In the genomic region with DNA sequence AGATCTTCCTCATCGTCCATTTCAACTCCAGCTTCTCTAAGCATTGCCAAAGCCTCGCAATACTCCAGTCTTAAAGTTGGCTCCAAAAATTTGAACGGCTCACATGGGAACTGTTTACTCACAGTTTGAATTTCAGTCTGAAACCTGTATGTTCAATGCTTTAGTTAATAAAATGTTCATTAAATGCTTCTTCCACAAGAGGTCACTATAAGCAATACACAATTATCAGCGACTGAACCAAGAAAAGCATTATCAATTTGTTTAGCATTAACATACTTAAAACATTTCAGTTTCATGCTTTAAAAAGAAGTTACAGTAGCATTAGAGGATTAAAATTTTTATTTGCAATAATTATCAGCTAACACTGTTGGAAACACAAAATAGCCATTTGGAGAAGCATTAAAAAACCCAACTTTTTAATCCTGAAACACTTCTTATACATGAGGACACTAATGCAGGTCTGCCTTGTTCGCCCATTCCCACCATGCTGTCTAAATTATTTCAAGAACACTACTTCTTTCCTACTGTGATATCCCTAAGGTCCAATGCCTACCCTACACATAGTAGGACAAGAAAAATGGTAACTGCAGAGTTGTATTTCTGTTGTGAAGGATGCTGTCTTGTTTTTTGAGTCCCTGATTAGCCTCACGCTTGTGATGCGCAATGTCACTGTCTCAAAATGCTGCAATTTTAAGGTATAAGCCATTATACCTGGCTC, we compare ENCODE assay signal across 15 mouse cellular contexts. TPM values are rescaled to one million over a fixed set of nuclear protein-coding genes. Genes with fewer than 3 reads are reported as not detected.
DNase-seq lines count a peak whose midpoint lies in the region; ATAC-seq and TF ChIP-seq lines count a peak whose summit lies in the region.
"Had no signal": no experiment of that assay in that cellular context is flagged by ENCODE, and none has a peak within 500 bp of the region (broad histone marks: within the 10 kb centered on the region; RNA-seq: fewer than 3 reads in every experiment).

No protein-coding gene starts in this region.

- no peaks in the 10 kb centered on the region for H3K79me2 ChIP-seq in heart, adult 2 months (replicated peaks; ENCODE audit: control insufficient read depth, insufficient read depth, low read length)

- TF ChIP-seq POLR2A in heart, adult 2 months (IDR thresholded peaks at IDR 0.05; ENCODE audit: insufficient read depth, low read depth, low read length), result no peak
- TF ChIP-seq POLR2A in lung, adult 2 months (IDR thresholded peaks at IDR 0.05; ENCODE audit: borderline replicate concordance, extremely low read depth, low read depth, low read length), result no peak
- no peak for TF ChIP-seq POLR2A in thymus, adult 2 months (IDR thresholded peaks at IDR 0.05; ENCODE audit: control insufficient read depth, extremely low read depth, insufficient read depth, low read length, poor library complexity)

- no peaks in the 10 kb centered on the region for H3K4me1 ChIP-seq in heart, adult 2 months (ENCODE audit: control insufficient read depth, insufficient read depth, low read length)
- H3K4me1 ChIP-seq in heart, embryonic 12.5 days (replicated peaks), result no peaks in the 10 kb centered on the region
- H3K4me1 ChIP-seq in lung, adult 2 months (ENCODE audit: control insufficient read depth, insufficient read depth, low read length), result no peaks in the 10 kb centered on the region
- no peaks in the 10 kb centered on the region for H3K4me1 ChIP-seq in thymus, adult 2 months (replicated peaks; ENCODE audit: control insufficient read depth, insufficient read depth, low read length)
- H3K4me1 ChIP-seq: hindbrain, embryonic 13.5 days; neural tube, embryonic 12.5 days had no signal

- no peak for ATAC-seq in heart, embryonic 12.5 days (ENCODE audit: insufficient number of reproducible peaks, low FRiP score)
- peak; percentile 47; the same call in 1 of the 2 replicates for ATAC-seq in megakaryocyte progenitor cell, adult 5-6 weeks (replicated peaks; ENCODE audit: poor library complexity)

- H3K27me3 ChIP-seq in heart, adult 2 months (ENCODE audit: control insufficient read depth, insufficient read depth, low read length), result no peaks in the 10 kb centered on the region
- no peaks in the 10 kb centered on the region for H3K27me3 ChIP-seq in heart, embryonic 12.5 days (replicated peaks)
- no peaks in the 10 kb centered on the region for H3K27me3 ChIP-seq in thymus, adult 2 months (ENCODE audit: control insufficient read depth, insufficient read depth, low read length)
- H3K27me3 ChIP-seq: hindbrain, embryonic 13.5 days; neural tube, embryonic 12.5 days had no signal

- TF ChIP-seq EP300 in heart, adult 2 months (IDR thresholded peaks at IDR 0.05; ENCODE audit: insufficient read depth, low read depth, low read length), result no peak

- H3K9ac ChIP-seq in heart, adult 2 months (ENCODE audit: low read depth, low read length), result no peak overlapping the region
- H3K9ac ChIP-seq in heart, embryonic 12.5 days, result no peak overlapping the region
- H3K9ac ChIP-seq: hindbrain, embryonic 13.5 days; neural tube, embryonic 12.5 days had no signal

- peak; percentile 79 for TF ChIP-seq CTCF in heart, adult 2 months (IDR thresholded peaks at IDR 0.05)
- TF ChIP-seq CTCF in lung, adult 2 months (IDR thresholded peaks at IDR 0.05; ENCODE audit: insufficient read depth, low read length), result peak; percentile 40; the same call in 1 of the 2 replicates
- no peak for TF ChIP-seq CTCF in thymus, adult 2 months (IDR thresholded peaks at IDR 0.05; ENCODE audit: borderline replicate concordance, control insufficient read depth, extremely low read depth, insufficient read depth, low read length, poor library complexity)

- WGBS in heart, adult 2 months, result 72% methylated on average over 7 of the region's 7 CpGs
- 85% methylated on average over 7 of the region's 7 CpGs for WGBS in heart, embryonic 12.5 days
- WGBS in lung, adult 2 months, result 67% methylated on average over 7 of the region's 7 CpGs
- 78% methylated on average over 7 of the region's 7 CpGs for WGBS in thymus, adult 2 months

- no peak for DNase-seq in heart, adult 2 months
- DNase-seq in lung, adult 2 months, result no peak
- DNase-seq in lung, postnatal 14 days, result no peak
- peak; percentile 38 for DNase-seq in Muller cell, postnatal 12 days (ENCODE audit: inconsistent ontology term)
- DNase-seq in adrenal gland, postnatal 10 days, result no peak
- DNase-seq in thymus, adult 2 months, result no peak
- DNase-seq: cerebellum, postnatal 36 days; layer of hippocampus, adult 9-11 months; lung, postnatal 10 days had no signal

- no peak overlapping the region for H3K27ac ChIP-seq in heart, adult 2 months
- no peak overlapping the region for H3K27ac ChIP-seq in heart, embryonic 12.5 days (ENCODE audit: poor library complexity, severe bottlenecking)
- no peak overlapping the region for H3K27ac ChIP-seq in thymus, adult 2 months (ENCODE audit: control insufficient read depth, insufficient read depth, low read length)
- H3K27ac ChIP-seq: hindbrain, embryonic 13.5 days; neural tube, embryonic 12.5 days had no signal

- intact Hi-C loops in heart, adult 2 months (cut with DNase I), result loop anchor here (5.0 kb wide), 1 partner anchor 85 kb away; no protein-coding TSS in a partner anchor

- peaks cover 2% of the 10 kb centered on the region for H3K36me3 ChIP-seq in heart, adult 2 months (ENCODE audit: control insufficient read depth, insufficient read depth, low read length)
- H3K36me3 ChIP-seq in heart, embryonic 12.5 days, result peaks cover 32% of the 10 kb centered on the region
- peaks cover 56% of the 10 kb centered on the region for H3K36me3 ChIP-seq in thymus, adult 2 months (ENCODE audit: control insufficient read depth, insufficient read depth, low read length)

- H3K9me3 ChIP-seq in heart, embryonic 12.5 days (replicated peaks), result no peaks in the 10 kb centered on the region
- H3K9me3 ChIP-seq: G1E; hindbrain, embryonic 13.5 days; neural tube, embryonic 12.5 days had no signal

- H3K4me3 ChIP-seq in heart, adult 2 months, result no peak overlapping the region
- H3K4me3 ChIP-seq in heart, embryonic 12.5 days, result no peak overlapping the region
- no peak overlapping the region for H3K4me3 ChIP-seq in lung, adult 2 months (replicated peaks; ENCODE audit: extremely low read depth, low read depth, low read length)
- H3K4me3 ChIP-seq in thymus, adult 2 months (ENCODE audit: control insufficient read depth, insufficient read depth, low read length), result no peak overlapping the region
- H3K4me3 ChIP-seq: hindbrain, embryonic 13.5 days; neural tube, embryonic 12.5 days had no signal

- no peak overlapping the region for H3K4me2 ChIP-seq in heart, embryonic 12.5 days
- H3K4me2 ChIP-seq: hindbrain, embryonic 13.5 days; neural tube, embryonic 12.5 days had no signal

RNA-seq across cellular contexts. Expression of a gene that starts 12.8 kb away (rescaled TPM):
- 1 to 10 TPM; 5.2 to 5.7 TPM for total RNA-seq in heart, adult 2 months (2021)
- polyA plus RNA-seq in heart, adult 2 months (2012; rRNA removed), result 3.4 and 4.5 TPM in 2 replicates
- 187 TPM in 2 replicates for polyA plus RNA-seq in heart, embryonic 12.5 days (2016; fragmentation: Nextera tagmentation; extraction: Ambion mirVana)
- 6.9 and 11.5 TPM in 2 replicates for polyA plus RNA-seq in lung, adult 2 months (2012; rRNA removed)
- 331 and 334 TPM in 2 replicates for total RNA-seq in megakaryocyte progenitor cell, adult 5-6 weeks (2015)
- 411 and 429 TPM in 2 replicates for total RNA-seq in megakaryocyte progenitor cell, adult 5-6 weeks (2017)
- 10 to 100 TPM; 50.0 to 66.8 TPM for total RNA-seq in adrenal gland, postnatal 10 days (2021)
- polyA plus RNA-seq in thymus, adult 2 months (2012; rRNA removed), result 76.2 and 96.6 TPM in 2 replicates

RNA-seq across cellular contexts. Expression of a gene that starts 44.2 kb away (rescaled TPM):
- total RNA-seq in heart, adult 2 months (2021), result not detected
- polyA plus RNA-seq in heart, adult 2 months (2012; rRNA removed), result 0.02 TPM in 1 of 2 replicates, not detected in the other
- polyA plus RNA-seq in heart, embryonic 12.5 days (2016; fragmentation: Nextera tagmentation; extraction: Ambion mirVana), result 0.05 and 0.10 TPM in 2 replicates
- polyA plus RNA-seq in lung, adult 2 months (2012; rRNA removed), result 0.09 and 0.17 TPM in 2 replicates
- 0.07 and 0.20 TPM in 2 replicates for total RNA-seq in megakaryocyte progenitor cell, adult 5-6 weeks (2015)
- 0.75 TPM in 1 of 2 replicates, not detected in the other for total RNA-seq in megakaryocyte progenitor cell, adult 5-6 weeks (2017)
- total RNA-seq in adrenal gland, postnatal 10 days (2021), result under 1 TPM; 0.06 to 0.39 TPM
- polyA plus RNA-seq in thymus, adult 2 months (2012; rRNA removed), result 0.15 and 0.19 TPM in 2 replicates
- total RNA-seq: gastrocnemius, adult 18-20 months had no signal
- polyA plus RNA-seq: G1E had no signal

RNA-seq across cellular contexts. Expression of a gene that starts 44.9 kb away (rescaled TPM):
- 10 to 100 TPM; 57.4 to 66.9 TPM for total RNA-seq in heart, adult 2 months (2021)
- polyA plus RNA-seq in heart, adult 2 months (2012; rRNA removed), result 15.5 and 34.1 TPM in 2 replicates
- polyA plus RNA-seq in heart, embryonic 12.5 days (2016; fragmentation: Nextera tagmentation; extraction: Ambion mirVana), result 110 and 117 TPM in 2 replicates
- 8.9 and 12.2 TPM in 2 replicates for polyA plus RNA-seq in lung, adult 2 months (2012; rRNA removed)
- 238 and 252 TPM in 2 replicates for total RNA-seq in megakaryocyte progenitor cell, adult 5-6 weeks (2015)
- total RNA-seq in megakaryocyte progenitor cell, adult 5-6 weeks (2017), result 287 and 313 TPM in 2 replicates
- 10 to 100 TPM; 81.5 to 92.3 TPM for total RNA-seq in adrenal gland, postnatal 10 days (2021)
- 16.3 and 17.6 TPM in 2 replicates for polyA plus RNA-seq in thymus, adult 2 months (2012; rRNA removed)
